Mouse (Mus musculus) forebrain, embryonic 12.5 days (tissue): ENCODE results near the gene Pramef8. TPM values are rescaled to one million over a fixed set of nuclear protein-coding genes. Genes with fewer than 3 reads are reported as not detected.
"Not testable (repeated sequence)": the region's sequence is repeated elsewhere in the genome, so short reads cannot be mapped to it uniquely, and the experiment has no call there.

ENCODE experiments used
- ATAC-seq: fragments of 200-750 bp; cut with Nextera tagmentation; 2 replicates; pipeline ENCODE4 v1.8.0; 2017; ENCODE audit warnings: moderate TSS enrichment; ENCODE audit not compliant: low FRiP score
- H3K27ac ChIP-seq: fragments of 300-500 bp; sonication (generic); 2 replicates; pipeline ENCODE4 v1.5.1; 2016; ENCODE audit warnings: mild to moderate bottlenecking
- H3K27me3 ChIP-seq: fragments of 300-500 bp; sonication (generic); 2 replicates; pipeline ENCODE4 v1.6.1; 2016; ENCODE audit warnings: mild to moderate bottlenecking
- H3K36me3 ChIP-seq: fragments of 300-500 bp; sonication (generic); replicated peaks from 2 replicates; pipeline ENCODE4 v1.6.1; 2016; ENCODE audit warnings: mild to moderate bottlenecking
- H3K4me1 ChIP-seq: fragments of 300-500 bp; sonication (generic); 2 replicates; pipeline ENCODE4 v1.6.1; 2016
- H3K4me2 ChIP-seq: fragments of 300-500 bp; sonication (generic); 2 replicates; pipeline ENCODE4 v1.6.1; 2016; ENCODE audit warnings: mild to moderate bottlenecking, moderate library complexity
- H3K4me3 ChIP-seq: fragments of 300-500 bp; sonication (generic); replicated peaks from 2 replicates; pipeline ENCODE4 v1.5.1; 2016; ENCODE audit warnings: mild to moderate bottlenecking
- H3K9ac ChIP-seq: fragments of 300-500 bp; sonication (generic); 2 replicates; pipeline ENCODE4 v1.6.1; 2016; ENCODE audit warnings: mild to moderate bottlenecking
- H3K9me3 ChIP-seq: fragments of 300-500 bp; sonication (generic); 2 replicates; pipeline ENCODE4 v1.6.1; 2016
- WGBS: fragments of 180-500 bp; shearing (Covaris S2); methylation state at CpG from one replicate; pipeline ENCODE4 v1.1.7; 2016; 5-methylcytosine and 5-hydroxymethylcytosine counted together
- polyA plus RNA-seq: library from polyadenylated mRNA; unstranded; fragments of >200 nt; fragmentation: Nextera tagmentation; extraction: Ambion mirVana; gene quantifications from 2 replicates; pipeline ENCODE4 v1.2.1, GENCODE M21; 2016

Gene Pramef8
- polyA plus RNA-seq, 1 experiment from 2014 or later: 18.7 TPM

GRCm38 (mm10) chr4:143414121-143414520, 1.9 kb downstream of the Pramef8 start:
- Histone ChIP-seq H3K4me1 (peaks cover 6% of the 10 kb centered on the region; the same call in 1 of the 2 replicates), H3K27ac (no peak overlapping the region), H3K36me3 (peaks cover 48% of the 10 kb centered on the region), H3K9me3 (no peaks in the 10 kb centered on the region), H3K4me2 (no peak overlapping the region), H3K4me3 (no peak overlapping the region), H3K9ac (no peak overlapping the region), H3K27me3 (no peaks in the 10 kb centered on the region)
- 98% methylated on average over 3 of the region's 3 CpGs for WGBS
- no peak for ATAC-seq

GRCm38 (mm10) chr4:143426770-143427169, 14.5 kb downstream of the Pramef8 start:
- H3K27ac ChIP-seq, ATAC-seq, H3K4me1 ChIP-seq, H3K9ac ChIP-seq, H3K36me3 ChIP-seq, H3K4me3 ChIP-seq, H3K4me2 ChIP-seq, H3K9me3 ChIP-seq, H3K27me3 ChIP-seq: not testable (repeated sequence)
- WGBS: 85% methylated on average over 5 of the region's 5 CpGs

- ATAC-seq: no peak
- Histone ChIP-seq H3K9ac (no peak within 1 kb of the TSS), H3K9me3 (no peaks in the 10 kb centered on the region), H3K36me3 (no peaks in the 10 kb centered on the region), H3K4me2 (no peak within 1 kb of the TSS), H3K27me3 (no peaks in the 10 kb centered on the region), H3K27ac (no peak within 1 kb of the TSS), H3K4me1 (no peaks in the 10 kb centered on the region), H3K4me3 (no peak within 1 kb of the TSS)
- 80% methylated on average over 3 of the region's 3 CpGs for WGBS
Measured at GRCm38 (mm10) chr4:143450224-143450623, 38.0 kb downstream of the Pramef8 start, which contains the start of gene Oog4. Gene Oog4 (minus strand): TSS chr4:143450324.

Other genes with a start within 250 kb of the Pramef8 start
- 17.0 and 18.8 TPM in 2 replicates for gene Prdm2, start 199.4 kb upstream of the Pramef8 start, polyA plus RNA-seq
- gene Pdpn, start 112.9 kb upstream of the Pramef8 start, polyA plus RNA-seq: 61.5 and 68.0 TPM in 2 replicates
- gene Lrrc38, start 62.7 kb upstream of the Pramef8 start, polyA plus RNA-seq: not detected in 2 replicates
- not detected in 2 replicates for gene Pramel1, start 18.0 kb upstream of the Pramef8 start, polyA plus RNA-seq
- gene Oog4, start 37.9 kb downstream of the Pramef8 start, polyA plus RNA-seq: not detected in 2 replicates
- gene Gm13043, start 98.9 kb downstream of the Pramef8 start, polyA plus RNA-seq: not detected in 2 replicates
- not detected in 2 replicates for gene Gm13040, start 123.5 kb downstream of the Pramef8 start, polyA plus RNA-seq
- gene BC080695, start 139.3 kb downstream of the Pramef8 start, polyA plus RNA-seq: not detected in 2 replicates
- not detected in 2 replicates for gene Gm13057, start 139.3 kb downstream of the Pramef8 start, polyA plus RNA-seq
- not detected in 2 replicates for gene Gm13083, start 202.6 kb downstream of the Pramef8 start, polyA plus RNA-seq
- gene Gm13088, start 244.8 kb downstream of the Pramef8 start, polyA plus RNA-seq: not detected in 2 replicates